Mouse (Mus musculus): ENCODE results near the gene Abraxas2. TPM values are rescaled to one million over a fixed set of nuclear protein-coding genes. Genes with fewer than 3 reads are reported as not detected.

The Abraxas2 gene
- polyA plus RNA-seq (2015; fragmentation: Nextera tagmentation; extraction: Ambion mirVana), result 29.7 and 34.6 TPM in 2 replicates

GRCm38 (mm10) chr7:132859042-132859958, at the start of gene Abraxas2:
Gene Abraxas2, plus strand, starts transcription at chr7:132859225.
- DNase-seq (ENCODE audit: low spot score), result peak; percentile 91

- no peak for DNase-seq (ENCODE audit: low spot score)
Observed at GRCm38 (mm10) chr7:132809721-132810120, 49.3 kb upstream of the Abraxas2 start.

- DNase-seq (ENCODE audit: low spot score), result peak; percentile 38
Observed at GRCm38 (mm10) chr7:132810368-132810767, 48.7 kb upstream of the Abraxas2 start.

- peak; percentile 91 for DNase-seq (ENCODE audit: low spot score)
Observed at GRCm38 (mm10) chr7:132810879-132811278, 48.1 kb upstream of the Abraxas2 start.

- peak; percentile 61 for DNase-seq (ENCODE audit: low spot score)
Observed at GRCm38 (mm10) chr7:132811716-132812618, 47.1 kb upstream of the Abraxas2 start.

- DNase-seq (ENCODE audit: low spot score), result no peak
Observed at GRCm38 (mm10) chr7:132812619-132813415, 46.2 kb upstream of the Abraxas2 start.

- peak; percentile 65 for DNase-seq (ENCODE audit: low spot score)
Observed at GRCm38 (mm10) chr7:132813416-132814088, 45.5 kb upstream of the Abraxas2 start, which contains the start of gene Fam53b. Gene Fam53b, minus strand, starts transcription at chr7:132813886.

- no peak for DNase-seq (ENCODE audit: low spot score)
Observed at GRCm38 (mm10) chr7:132814089-132814450, 45.0 kb upstream of the Abraxas2 start.

- DNase-seq (ENCODE audit: low spot score), result no peak
Observed at GRCm38 (mm10) chr7:132815081-132815480, 43.9 kb upstream of the Abraxas2 start.

- DNase-seq (ENCODE audit: low spot score), result no peak
Observed at GRCm38 (mm10) chr7:132816528-132816927, 42.5 kb upstream of the Abraxas2 start.

GRCm38 (mm10) chr7:132817056-132817455, 42.0 kb upstream of the Abraxas2 start:
- DNase-seq (ENCODE audit: low spot score), result no peak

GRCm38 (mm10) chr7:132820692-132821091, 38.3 kb upstream of the Abraxas2 start:
- DNase-seq (ENCODE audit: low spot score), result no peak

- no peak for DNase-seq (ENCODE audit: low spot score)
Observed at GRCm38 (mm10) chr7:132823832-132824231, 35.2 kb upstream of the Abraxas2 start.

GRCm38 (mm10) chr7:132824346-132825022, 34.5 kb upstream of the Abraxas2 start:
- no peak for DNase-seq (ENCODE audit: low spot score)

GRCm38 (mm10) chr7:132830955-132831354, 28.1 kb upstream of the Abraxas2 start:
- no peak for DNase-seq (ENCODE audit: low spot score)

GRCm38 (mm10) chr7:132841287-132841686, 17.7 kb upstream of the Abraxas2 start:
- DNase-seq (ENCODE audit: low spot score), result no peak

GRCm38 (mm10) chr7:132842455-132842854, 16.6 kb upstream of the Abraxas2 start:
- no peak for DNase-seq (ENCODE audit: low spot score)

- no peak for DNase-seq (ENCODE audit: low spot score)
Observed at GRCm38 (mm10) chr7:132843152-132843551, 15.9 kb upstream of the Abraxas2 start.

GRCm38 (mm10) chr7:132852173-132852844, 6.7 kb upstream of the Abraxas2 start, which contains the start of gene Eef1akmt2:
Gene Eef1akmt2, minus strand, starts transcription at chr7:132852673.
- peak; percentile 83 for DNase-seq (ENCODE audit: low spot score)
